Mouse (Mus musculus): ENCODE results near the gene Ralgps1. TPM values are rescaled to one million over a fixed set of nuclear protein-coding genes. Genes with fewer than 3 reads are reported as not detected.
A peak's percentile ranks its signal among the peaks of the same experiment; 100 is the strongest.

The Ralgps1 gene
- total and polyA plus RNA-seq, 3 experiments = 0.62 to 2.1 (median 1.5) TPM

- Histone ChIP-seq H3K79me2 (replicated peaks; ENCODE audit: control insufficient read depth, extremely low read depth, insufficient read depth, poor library complexity, severe bottlenecking) (no peaks in the 10 kb centered on the region), H3K36me3 (replicated peaks in 1 of 2; ENCODE audit: control insufficient read depth in 1 of 2, insufficient read depth in 1 of 2, low read length in 1 of 2) (peaks cover 0 to 2% of the 10 kb centered on the region in 2 experiments), H3K27me3 (replicated peaks) (no peaks in the 10 kb centered on the region), H3K27ac (ENCODE audit: insufficient read depth, low read depth) (no peak overlapping the region), H3K4me1 (ENCODE audit: control insufficient read depth in 1 of 2, insufficient read depth in 2 of 2) (peaks cover 0 to 7% of the 10 kb centered on the region in 2 experiments; a peak in 2 of 4 replicates), H3K4me3 (replicated peaks in 1 of 3; ENCODE audit: low read depth in 2 of 3, low read length in 2 of 3, poor library complexity in 1 of 3) (no peak overlapping the region), H3K4me2 (ENCODE audit: insufficient read depth, low read depth, poor library complexity, severe bottlenecking) (no peak overlapping the region), H3K9ac (ENCODE audit: insufficient read depth, low read depth) (no peak overlapping the region), H3K9me3 (replicated peaks; ENCODE audit: low read length) (no peaks in the 10 kb centered on the region)
- dilution Hi-C loops (cut with MboI; ENCODE audit: extremely low pct_ligation_motif_present, extremely low pct_unique_long_range_greater_than_20kb, low sequenced_read_pairs) (no loop called here), in situ Hi-C loops (cut with MboI; ENCODE audit: low pct_ligation_motif_present, low pct_unique_long_range_greater_than_20kb, low sequenced_read_pairs) (loop anchor here (5.0 to 10.0 kb wide), 2 partner anchors 78 to 180 kb away; no protein-coding TSS in a partner anchor)
- DNase-seq (ENCODE audit: extremely low read depth) = no peak
- TF ChIP-seq POLR2AphosphoS2 (IDR thresholded peaks at IDR 0.05; ENCODE audit: low read depth, low read length) = no peak
- TF ChIP-seq CHD2 (IDR thresholded peaks at IDR 0.05; ENCODE audit: low read length) = no peak
- TF ChIP-seq MAX (IDR thresholded peaks at IDR 0.05; ENCODE audit: low read length) = no peak
- no peak for TF ChIP-seq HCFC1 (IDR thresholded peaks at IDR 0.05; ENCODE audit: low read depth, low read length)
- TF ChIP-seq USF2 (conservative IDR thresholded peaks at IDR 0.05; ENCODE audit: low read depth, low read length) = no peak
- no peak for TF ChIP-seq KAT2A (IDR thresholded peaks at IDR 0.05; ENCODE audit: insufficient replicate concordance, low read length)
- peak; percentile 32; the same call in 1 of the 2 replicates for TF ChIP-seq SMC3 (IDR thresholded peaks at IDR 0.05; ENCODE audit: low read depth, low read length)
- TF ChIP-seq CTCF (conservative IDR thresholded peaks at IDR 0.05 in 1 of 2, IDR thresholded peaks at IDR 0.05 in 1 of 2; ENCODE audit: low read depth in 2 of 2, low read length in 2 of 2) = peak in 1 of 2 experiments; percentile 35; a peak in 2 of 4 replicates
- TF ChIP-seq MXI1 (IDR thresholded peaks at IDR 0.05; ENCODE audit: low read depth, low read length) = no peak
- no peak for TF ChIP-seq RCOR1 (conservative IDR thresholded peaks at IDR 0.05; ENCODE audit: low read depth, low read length)
- TF ChIP-seq GABPA (IDR thresholded peaks at IDR 0.05; ENCODE audit: insufficient replicate concordance, low read depth, low read length) = no peak
- TF ChIP-seq UBTF (IDR thresholded peaks at IDR 0.05; ENCODE audit: low read depth, low read length) = no peak
- TF ChIP-seq RAD21 (IDR thresholded peaks at IDR 0.05; ENCODE audit: low read depth, low read length) = peak; percentile 10
- TF ChIP-seq CHD1 (IDR thresholded peaks at IDR 0.05; ENCODE audit: low read depth, low read length) = no peak
Observed at GRCm38 (mm10) chr2:33234848-33235247, 136.4 kb downstream of the Ralgps1 start.

- Histone ChIP-seq H3K4me2 (ENCODE audit: insufficient read depth, low read depth, poor library complexity, severe bottlenecking) (no peak overlapping the region), H3K27me3 (replicated peaks) (no peaks in the 10 kb centered on the region), H3K4me1 (ENCODE audit: control insufficient read depth in 1 of 2, insufficient read depth in 2 of 2) (peaks cover 0 to 7% of the 10 kb centered on the region in 2 experiments; a peak in 2 of 4 replicates), H3K27ac (ENCODE audit: insufficient read depth, low read depth) (no peak overlapping the region), H3K79me2 (replicated peaks; ENCODE audit: control insufficient read depth, extremely low read depth, insufficient read depth, poor library complexity, severe bottlenecking) (no peaks in the 10 kb centered on the region), H3K36me3 (replicated peaks in 1 of 2; ENCODE audit: control insufficient read depth in 1 of 2, insufficient read depth in 1 of 2, low read length in 1 of 2) (peaks cover 0 to 2% of the 10 kb centered on the region in 2 experiments), H3K9ac (ENCODE audit: insufficient read depth, low read depth) (no peak overlapping the region), H3K9me3 (replicated peaks; ENCODE audit: low read length) (no peaks in the 10 kb centered on the region), H3K4me3 (replicated peaks in 1 of 3; ENCODE audit: low read depth in 2 of 3, low read length in 2 of 3, poor library complexity in 1 of 3) (no peak overlapping the region)
- DNase-seq (ENCODE audit: extremely low read depth) = no peak
- dilution Hi-C loops (cut with MboI; ENCODE audit: extremely low pct_ligation_motif_present, extremely low pct_unique_long_range_greater_than_20kb, low sequenced_read_pairs) (no loop called here), in situ Hi-C loops (cut with MboI; ENCODE audit: low pct_ligation_motif_present, low pct_unique_long_range_greater_than_20kb, low sequenced_read_pairs) (loop anchor here (5.0 to 10.0 kb wide), 2 partner anchors 77 to 179 kb away; no protein-coding TSS in a partner anchor)
- TF ChIP-seq BHLHE40 (IDR thresholded peaks at IDR 0.05; ENCODE audit: low read depth, low read length) (no peak), IRF4 (IDR thresholded peaks at IDR 0.05; ENCODE audit: low read depth, low read length) (no peak), ZMIZ1 (IDR thresholded peaks at IDR 0.05; ENCODE audit: low read depth, low read length) (no peak), NELFE (IDR thresholded peaks at IDR 0.05; ENCODE audit: low read depth, low read length) (no peak), ZNF384 (IDR thresholded peaks at IDR 0.05; ENCODE audit: low read depth, low read length) (no peak), GABPA (IDR thresholded peaks at IDR 0.05; ENCODE audit: insufficient replicate concordance, low read depth, low read length) (no peak), CHD1 (IDR thresholded peaks at IDR 0.05; ENCODE audit: low read depth, low read length) (no peak), POLR2A (IDR thresholded peaks at IDR 0.05; ENCODE audit: low read depth, low read length) (no peak), RAD21 (IDR thresholded peaks at IDR 0.05; ENCODE audit: low read depth, low read length) (no peak), MEF2A (IDR thresholded peaks at IDR 0.05; ENCODE audit: borderline replicate concordance, low read depth, low read length) (no peak), E2F4 (IDR thresholded peaks at IDR 0.05; ENCODE audit: insufficient replicate concordance, low read depth, low read length) (no peak), RCOR1 (conservative IDR thresholded peaks at IDR 0.05; ENCODE audit: low read depth, low read length) (no peak), ETS1 (conservative IDR thresholded peaks at IDR 0.05; ENCODE audit: low read depth, low read length) (no peak), MYC (IDR thresholded peaks at IDR 0.05; ENCODE audit: low read depth, low read length) (no peak)
Observed at GRCm38 (mm10) chr2:33233856-33234255, 137.4 kb downstream of the Ralgps1 start.

All from CH12.LX (cell line).